Mouse (Mus musculus) kidney, adult 2 months (tissue): ENCODE results near the gene Hfm1.

Experiments
- CTCF ChIP-seq: fragments of 200-500 bp; conservative IDR thresholded peaks from 2 replicates; pipeline ENCODE4 v1.5.1; 2011; ENCODE audit warnings: low read depth, mild to moderate bottlenecking, control low read depth, low read length, moderate library complexity, mixed read lengths; ENCODE audit not compliant: insufficient read depth, insufficient read length
- POLR2A ChIP-seq: fragments of 200-500 bp; IDR thresholded peaks from one replicate; pipeline ENCODE4 v1.6.1; 2011; ENCODE audit warnings: low read depth, low read length, control low read depth

DNA sequence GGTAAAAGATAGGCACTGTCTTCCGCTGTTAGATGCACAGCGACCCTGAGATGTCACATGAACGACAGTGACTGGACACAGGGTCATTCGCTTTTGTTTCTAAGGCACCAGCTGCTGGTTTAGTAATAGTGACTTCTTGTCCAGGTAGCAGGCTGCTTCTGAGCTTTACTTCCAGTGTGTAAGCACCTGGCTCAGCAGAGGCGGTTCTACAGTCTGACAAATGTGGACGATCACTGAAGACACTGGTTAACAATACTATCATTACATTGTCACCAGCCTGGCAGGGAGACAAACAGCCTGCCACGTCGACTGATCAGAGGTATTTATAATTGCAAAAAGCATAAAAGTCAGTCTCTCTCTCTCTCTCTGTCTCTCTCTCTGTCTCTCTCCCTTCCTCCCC lies 100.1 kb downstream of the Hfm1 start:
- TF ChIP-seq POLR2A (no peak), CTCF (no peak)
